Comparison of ENCODE assay signal across 11 mouse cellular contexts in genomic region chr14:20701554-20701953, GRCm38 (mm10). TPM values are rescaled to one million over a fixed set of nuclear protein-coding genes. Genes with fewer than 3 reads are reported as not detected.
DNase-seq lines count a peak whose midpoint lies in the region; ATAC-seq and TF ChIP-seq lines count a peak whose summit lies in the region.
"Had no signal": no experiment of that assay in that cellular context is flagged by ENCODE, and none has a peak within 500 bp of the region (broad histone marks: within the 10 kb centered on the region; RNA-seq: fewer than 3 reads in every experiment).

No protein-coding gene starts in this region.

- 75% methylated on average over 8 of the region's 8 CpGs for WGBS in lung, embryonic 15.5 days
- WGBS in limb, embryonic 11.5 days, result 79% methylated on average over 8 of the region's 8 CpGs
- 85% methylated on average over 8 of the region's 8 CpGs for WGBS in neural tube, embryonic 15.5 days

- H3K36me3 ChIP-seq in lung, embryonic 15.5 days, result peaks cover 21% of the 10 kb centered on the region
- H3K36me3 ChIP-seq in limb, embryonic 11.5 days (ENCODE audit: control insufficient read depth, insufficient read depth, low read length), result peaks cover 8% of the 10 kb centered on the region; the same call in 1 of the 2 replicates
- peaks cover 12% of the 10 kb centered on the region for H3K36me3 ChIP-seq in neural tube, embryonic 15.5 days

- no peak for DNase-seq in lung, postnatal 10 days
- no peak for DNase-seq in limb, embryonic 11.5 days (ENCODE audit: low spot score)
- no peak for DNase-seq in cerebellum, adult 8-10 months
- DNase-seq in spleen, adult 12 weeks (ENCODE audit: low spot score), result no peak
- DNase-seq: adrenal gland, postnatal 14 days; lung, adult 2 months; thymus, postnatal 4 days had no signal

- H3K9ac ChIP-seq in lung, embryonic 15.5 days, result peak overlapping the region; percentile 80; the same call in 1 of the 2 replicates
- no peak overlapping the region for H3K9ac ChIP-seq in limb, embryonic 11.5 days (ENCODE audit: low read length)
- H3K9ac ChIP-seq in neural tube, embryonic 15.5 days (replicated peaks), result no peak overlapping the region

- TF ChIP-seq CTCF in embryonic fibroblast, embryonic 13.5 days (IDR thresholded peaks at IDR 0.05; ENCODE audit: borderline replicate concordance, insufficient read depth, low read length), result no peak

- peaks cover 60% of the 10 kb centered on the region for H3K4me1 ChIP-seq in lung, embryonic 15.5 days
- H3K4me1 ChIP-seq in embryonic fibroblast, embryonic 13.5 days (ENCODE audit: control insufficient read depth, insufficient read depth, low read length), result peaks cover 6% of the 10 kb centered on the region
- H3K4me1 ChIP-seq in limb, embryonic 11.5 days (ENCODE audit: control insufficient read depth, insufficient read depth, low read length), result peaks cover 12% of the 10 kb centered on the region
- peaks cover 66% of the 10 kb centered on the region for H3K4me1 ChIP-seq in neural tube, embryonic 15.5 days

- no peaks in the 10 kb centered on the region for H3K27me3 ChIP-seq in lung, embryonic 15.5 days
- no peaks in the 10 kb centered on the region for H3K27me3 ChIP-seq in limb, embryonic 11.5 days (ENCODE audit: control insufficient read depth, insufficient read depth, low read length)
- H3K27me3 ChIP-seq in neural tube, embryonic 15.5 days (replicated peaks), result no peaks in the 10 kb centered on the region

- 0 out of 2 replicates have a peak overlapping the region, but pooled peaks have one; percentile 89 for H3K27ac ChIP-seq in lung, embryonic 15.5 days
- peak overlapping the region; percentile 92 for H3K27ac ChIP-seq in embryonic fibroblast, embryonic 13.5 days (ENCODE audit: insufficient read depth, low read length)
- H3K27ac ChIP-seq in limb, embryonic 11.5 days (replicated peaks; ENCODE audit: low read depth, low read length), result no peak overlapping the region
- H3K27ac ChIP-seq in neural tube, embryonic 15.5 days (replicated peaks), result no peak overlapping the region; the same call in 1 of the 2 replicates

- no peak for TF ChIP-seq POLR2A in embryonic fibroblast, embryonic 13.5 days (IDR thresholded peaks at IDR 0.05; ENCODE audit: low read depth, low read length)

- H3K4me2 ChIP-seq in lung, embryonic 15.5 days, result peak overlapping the region; percentile 64
- H3K4me2 ChIP-seq in limb, embryonic 11.5 days (ENCODE audit: low read depth, severe bottlenecking), result peak overlapping the region; percentile 64
- H3K4me2 ChIP-seq in neural tube, embryonic 15.5 days, result peak overlapping the region; percentile 68

- no peaks in the 10 kb centered on the region for H3K9me3 ChIP-seq in lung, embryonic 15.5 days
- H3K9me3 ChIP-seq in limb, embryonic 11.5 days (ENCODE audit: control insufficient read depth, low read length), result no peaks in the 10 kb centered on the region
- no peaks in the 10 kb centered on the region for H3K9me3 ChIP-seq in neural tube, embryonic 15.5 days (replicated peaks)

- ATAC-seq in lung, embryonic 15.5 days (ENCODE audit: borderline replicate concordance, extremely low read depth, low FRiP score, low TSS enrichment), result no peak
- no peak for ATAC-seq in limb, embryonic 11.5 days (ENCODE audit: insufficient number of reproducible peaks, low FRiP score, low TSS enrichment, low read depth)
- ATAC-seq in neural tube, embryonic 15.5 days (ENCODE audit: low FRiP score), result no peak
- ATAC-seq in cerebellum, adult (ENCODE audit: insufficient number of reproducible peaks, low FRiP score, low TSS enrichment), result no peak

- H3K4me3 ChIP-seq in lung, embryonic 15.5 days, result peak overlapping the region; percentile 77
- H3K4me3 ChIP-seq in embryonic fibroblast, embryonic 13.5 days (ENCODE audit: insufficient read depth, low read length), result peak overlapping the region; percentile 77
- H3K4me3 ChIP-seq in limb, embryonic 11.5 days (ENCODE audit: low read depth, low read length), result peak overlapping the region; percentile 81; the same call in 1 of the 2 replicates
- peak overlapping the region; percentile 88; the same call in 1 of the 2 replicates for H3K4me3 ChIP-seq in neural tube, embryonic 15.5 days (replicated peaks)

RNA-seq across cellular contexts. Expression of gene Chchd1, which starts 1.3 kb away (rescaled TPM):
- polyA plus RNA-seq in lung, embryonic 15.5 days (2015; fragmentation: Nextera tagmentation; extraction: Ambion mirVana), result 189 and 191 TPM in 2 replicates
- polyA plus RNA-seq in embryonic fibroblast, embryonic 13.5 days (2011; ENCODE audit: insufficient read length, low read depth, missing spikeins), result 99.8 and 109 TPM in 2 replicates
- polyA plus RNA-seq in limb, embryonic 11.5 days (2014; fragmentation: Nextera tagmentation; extraction: Ambion mirVana), result 254 and 255 TPM in 2 replicates
- 173 and 194 TPM in 2 replicates for polyA plus RNA-seq in neural tube, embryonic 15.5 days (2015; fragmentation: Nextera tagmentation; extraction: Ambion mirVana)

RNA-seq across cellular contexts. Expression of gene Zswim8, which starts 5.8 kb away (rescaled TPM):
- 29.4 and 30.7 TPM in 2 replicates for polyA plus RNA-seq in lung, embryonic 15.5 days (2015; fragmentation: Nextera tagmentation; extraction: Ambion mirVana)
- 125 and 130 TPM in 2 replicates for polyA plus RNA-seq in embryonic fibroblast, embryonic 13.5 days (2011; ENCODE audit: insufficient read length, low read depth, missing spikeins)
- 27.2 and 28.0 TPM in 2 replicates for polyA plus RNA-seq in limb, embryonic 11.5 days (2014; fragmentation: Nextera tagmentation; extraction: Ambion mirVana)
- polyA plus RNA-seq in neural tube, embryonic 15.5 days (2015; fragmentation: Nextera tagmentation; extraction: Ambion mirVana), result 39.1 and 43.0 TPM in 2 replicates

RNA-seq across cellular contexts. Expression of gene Fut11, which starts 6.8 kb away (rescaled TPM):
- polyA plus RNA-seq in lung, embryonic 15.5 days (2015; fragmentation: Nextera tagmentation; extraction: Ambion mirVana), result 33.6 and 34.0 TPM in 2 replicates
- polyA plus RNA-seq in embryonic fibroblast, embryonic 13.5 days (2011; ENCODE audit: insufficient read length, low read depth, missing spikeins), result 14.5 and 24.4 TPM in 2 replicates
- 18.3 and 18.8 TPM in 2 replicates for polyA plus RNA-seq in limb, embryonic 11.5 days (2014; fragmentation: Nextera tagmentation; extraction: Ambion mirVana)
- 30.0 and 31.5 TPM in 2 replicates for polyA plus RNA-seq in neural tube, embryonic 15.5 days (2015; fragmentation: Nextera tagmentation; extraction: Ambion mirVana)

RNA-seq across cellular contexts. Expression of gene Sec24c, which starts 27.4 kb away (rescaled TPM):
- 88.2 and 92.8 TPM in 2 replicates for polyA plus RNA-seq in lung, embryonic 15.5 days (2015; fragmentation: Nextera tagmentation; extraction: Ambion mirVana)
- 85.1 and 91.8 TPM in 2 replicates for polyA plus RNA-seq in embryonic fibroblast, embryonic 13.5 days (2011; ENCODE audit: insufficient read length, low read depth, missing spikeins)
- polyA plus RNA-seq in limb, embryonic 11.5 days (2014; fragmentation: Nextera tagmentation; extraction: Ambion mirVana), result 81.7 and 95.0 TPM in 2 replicates
- polyA plus RNA-seq in neural tube, embryonic 15.5 days (2015; fragmentation: Nextera tagmentation; extraction: Ambion mirVana), result 84.3 and 87.4 TPM in 2 replicates

RNA-seq across cellular contexts. Expression of gene Ndst2, which starts 32.8 kb away (rescaled TPM):
- 26.0 and 26.9 TPM in 2 replicates for polyA plus RNA-seq in lung, embryonic 15.5 days (2015; fragmentation: Nextera tagmentation; extraction: Ambion mirVana)
- 27.3 and 32.0 TPM in 2 replicates for polyA plus RNA-seq in embryonic fibroblast, embryonic 13.5 days (2011; ENCODE audit: insufficient read length, low read depth, missing spikeins)
- polyA plus RNA-seq in limb, embryonic 11.5 days (2014; fragmentation: Nextera tagmentation; extraction: Ambion mirVana), result 25.6 and 33.4 TPM in 2 replicates
- 17.1 and 19.3 TPM in 2 replicates for polyA plus RNA-seq in neural tube, embryonic 15.5 days (2015; fragmentation: Nextera tagmentation; extraction: Ambion mirVana)

Comparison
In these comparisons a context has a peak if more than half of its experiments do, and no peak if none do; other contexts are left out.
1. H3K27ac ChIP-seq: peak in lung, embryonic 15.5 days (single experiment) and embryonic fibroblast, embryonic 13.5 days (single experiment); none in limb, embryonic 11.5 days (single experiment) and neural tube, embryonic 15.5 days (single experiment).
2. Peak in every context shown above with its lines, with median percentiles within 50 percentile points of each other: H3K4me2 ChIP-seq and H3K4me3 ChIP-seq.